Mouse (Mus musculus) hindbrain, postnatal 0 days (tissue): ENCODE results near the gene Il4. TPM values are rescaled to one million over a fixed set of nuclear protein-coding genes. Genes with fewer than 3 reads are reported as not detected.

Source experiments
- ATAC-seq: fragments of 200-750 bp; cut with Nextera tagmentation; 2 replicates; pipeline ENCODE4 v1.8.0; 2017; ENCODE audit warnings: mild to moderate bottlenecking, moderate TSS enrichment, moderate library complexity
- DNase-seq: peaks from one replicate; pipeline ENCODE4 v3.0.0-alpha.2; 2015; ENCODE audit warnings: low spot score
- H3K27ac ChIP-seq: fragments of 300-500 bp; sonication (generic); 2 replicates; pipeline ENCODE4 v1.5.1; 2014; ENCODE audit warnings: mild to moderate bottlenecking
- H3K27me3 ChIP-seq: fragments of 300-500 bp; sonication (generic); 2 replicates; pipeline ENCODE4 v1.6.1; 2014; ENCODE audit warnings: low read length, mixed read lengths; ENCODE audit not compliant: insufficient read depth
- H3K36me3 ChIP-seq: fragments of 300-500 bp; sonication (generic); 2 replicates; pipeline ENCODE4 v1.6.1; 2014; ENCODE audit warnings: low read length, mixed read lengths; ENCODE audit not compliant: insufficient read depth
- H3K4me1 ChIP-seq: fragments of 300-500 bp; sonication (generic); 2 replicates; pipeline ENCODE4 v1.6.1; 2014; ENCODE audit warnings: antibody characterized with exemption, low read length, mixed read lengths; ENCODE audit not compliant: insufficient read depth
- H3K4me2 ChIP-seq: fragments of 300-500 bp; sonication (generic); 2 replicates; pipeline ENCODE4 v1.6.1; 2014; ENCODE audit warnings: low read depth, mild to moderate bottlenecking, low read length, moderate library complexity, mixed read lengths
- H3K4me3 ChIP-seq: fragments of 300-500 bp; sonication (generic); 2 replicates; pipeline ENCODE4 v1.5.1; 2014; ENCODE audit warnings: low read length
- H3K9ac ChIP-seq: fragments of 300-500 bp; sonication (generic); replicated peaks from 2 replicates; pipeline ENCODE4 v1.6.1; 2014; ENCODE audit warnings: mild to moderate bottlenecking, low read length, moderate library complexity, mixed read lengths
- H3K9me3 ChIP-seq: fragments of 300-500 bp; sonication (generic); 2 replicates; pipeline ENCODE4 v1.6.1; 2016; ENCODE audit warnings: low read length, mixed read lengths
- CTCF ChIP-seq: IDR thresholded peaks from 2 replicates; pipeline ENCODE4 v1.5.1; 2016; ENCODE audit warnings: antibody characterized with exemption, control low read depth, low read depth
- WGBS: fragments of 180-500 bp; shearing (Covaris S2); extraction: QIAGEN DNeasy Blood & Tissue Kit; methylation state at CpG from one replicate; pipeline ENCODE4 v1.1.7; 2014; 5-methylcytosine and 5-hydroxymethylcytosine counted together
- polyA plus RNA-seq: library from polyadenylated mRNA; unstranded; fragments of >200 nt; fragmentation: Nextera tagmentation; extraction: Ambion mirVana; gene quantifications from 2 replicates; pipeline ENCODE4 v1.2.1, GENCODE M21; 2015
- total RNA-seq: library from RNA; depleted of rRNA; stranded (reverse); fragments of >200 nt; gene quantifications from 2 replicates; pipeline ENCODE4 v1.2.3, GENCODE M21; 2014; rRNA removed

The Il4 gene
- total RNA-seq: not detected in 2 replicates
- polyA plus RNA-seq: 3.8 and 3.9 TPM in 2 replicates

GRCm38 (mm10) chr11:53618619-53619198 is at the start of gene Il4:
Gene Il4, minus strand, starts transcription at chr11:53618669.
- TF ChIP-seq CTCF: no peak
- ATAC-seq: no peak
- no peaks in the 10 kb centered on the region for H3K4me1 ChIP-seq

GRCm38 (mm10) chr11:53664091-53664490 is 45.6 kb upstream of the Il4 start:
- no peak overlapping the region for H3K4me2 ChIP-seq
- H3K9me3 ChIP-seq: no peaks in the 10 kb centered on the region
- 80% methylated on average over 5 of the region's 5 CpGs for WGBS
- no peaks in the 10 kb centered on the region for H3K27me3 ChIP-seq
- no peak overlapping the region for H3K9ac ChIP-seq
- no peak overlapping the region for H3K4me3 ChIP-seq
- H3K27ac ChIP-seq: no peak overlapping the region
- H3K36me3 ChIP-seq: peaks cover 7% of the 10 kb centered on the region
- ATAC-seq (no peak), DNase-seq (no peak)
- H3K4me1 ChIP-seq: no peaks in the 10 kb centered on the region
- no peak for TF ChIP-seq CTCF

More at GRCm38 (mm10) chr11:53618619-53619198, at the start of gene Il4:
- H3K27me3 ChIP-seq: no peaks in the 10 kb centered on the region
- no peak within 1 kb of the TSS for H3K4me2 ChIP-seq
- H3K27ac ChIP-seq: no peak within 1 kb of the TSS
- no peak for DNase-seq
- H3K9me3 ChIP-seq: no peaks in the 10 kb centered on the region
- H3K9ac ChIP-seq: no peak within 1 kb of the TSS
- 90% methylated on average over 7 of the region's 7 CpGs for WGBS
- no peak within 1 kb of the TSS for H3K4me3 ChIP-seq
- no peaks in the 10 kb centered on the region for H3K36me3 ChIP-seq

GRCm38 (mm10) chr11:53662794-53663674 is 44.6 kb upstream of the Il4 start:
- H3K4me2 ChIP-seq: no peak overlapping the region
- 76% methylated on average over 14 of the region's 14 CpGs for WGBS
- no peak overlapping the region for H3K27ac ChIP-seq
- H3K36me3 ChIP-seq: peaks cover 5% of the 10 kb centered on the region; the same call in 1 of the 2 replicates
- no peak for ATAC-seq
- H3K4me1 ChIP-seq: no peaks in the 10 kb centered on the region
- no peaks in the 10 kb centered on the region for H3K27me3 ChIP-seq
- TF ChIP-seq CTCF: no peak
- no peaks in the 10 kb centered on the region for H3K9me3 ChIP-seq
- H3K4me3 ChIP-seq: no peak overlapping the region
- DNase-seq: peak; percentile 10
- no peak overlapping the region for H3K9ac ChIP-seq

- Histone ChIP-seq H3K36me3 (peaks cover 3% of the 10 kb centered on the region; the same call in 1 of the 2 replicates), H3K27me3 (no peaks in the 10 kb centered on the region), H3K4me1 (no peaks in the 10 kb centered on the region), H3K27ac (no peak overlapping the region), H3K4me2 (no peak overlapping the region), H3K9ac (no peak overlapping the region), H3K4me3 (no peak overlapping the region), H3K9me3 (no peaks in the 10 kb centered on the region)
- DNase-seq (no peak), ATAC-seq (no peak)
- TF ChIP-seq CTCF: no peak
- WGBS: 91% methylated on average over 6 of the region's 6 CpGs
These were observed 39.4 kb upstream of the Il4 start for GRCm38 (mm10) chr11:53657828-53658227.

- Histone ChIP-seq H3K9ac (no peak overlapping the region), H3K36me3 (peaks cover 6% of the 10 kb centered on the region; the same call in 1 of the 2 replicates), H3K4me3 (no peak overlapping the region), H3K27ac (no peak overlapping the region), H3K4me1 (no peaks in the 10 kb centered on the region), H3K9me3 (no peaks in the 10 kb centered on the region), H3K4me2 (no peak overlapping the region), H3K27me3 (no peaks in the 10 kb centered on the region)
- no peak for DNase-seq
- no peak for TF ChIP-seq CTCF
- 89% methylated on average over 8 of the region's 8 CpGs for WGBS
- no peak for ATAC-seq
These were observed 38.9 kb upstream of the Il4 start for GRCm38 (mm10) chr11:53657381-53657780.

GRCm38 (mm10) chr11:53656558-53657202 is 38.2 kb upstream of the Il4 start:
- no peak for TF ChIP-seq CTCF
- 92% methylated on average over 9 of the region's 9 CpGs for WGBS
- no peak for DNase-seq
- ATAC-seq: no peak
- no peaks in the 10 kb centered on the region for H3K9me3 ChIP-seq
- H3K4me1 ChIP-seq: no peaks in the 10 kb centered on the region
- no peak overlapping the region for H3K4me2 ChIP-seq
- H3K27me3 ChIP-seq: no peaks in the 10 kb centered on the region
- no peak overlapping the region for H3K27ac ChIP-seq
- no peak overlapping the region for H3K4me3 ChIP-seq
- no peak overlapping the region for H3K9ac ChIP-seq
- peaks cover 8% of the 10 kb centered on the region; the same call in 1 of the 2 replicates for H3K36me3 ChIP-seq
